Mouse (Mus musculus) hindbrain, embryonic 13.5 days (tissue): Measurements from ENCODE around the gene Ptar1. TPM values are rescaled to one million over a fixed set of nuclear protein-coding genes. Genes with fewer than 3 reads are reported as not detected.
"Not testable (repeated sequence)": the region's sequence is repeated elsewhere in the genome, so short reads cannot be mapped to it uniquely, and the experiment has no call there.

ENCODE experiments used
- ATAC-seq: fragments of 200-750 bp; cut with Nextera tagmentation; 2 replicates; pipeline ENCODE4 v1.8.0; 2017; ENCODE audit warnings: moderate TSS enrichment; ENCODE audit not compliant: low FRiP score
- H3K27ac ChIP-seq: fragments of 300-500 bp; sonication (generic); 2 replicates; pipeline ENCODE4 v1.5.1; 2015; ENCODE audit warnings: inconsistent platforms, mild to moderate bottlenecking, moderate library complexity
- H3K27me3 ChIP-seq: fragments of 300-500 bp; sonication (generic); 2 replicates; pipeline ENCODE4 v1.6.1; 2015; ENCODE audit warnings: mild to moderate bottlenecking, inconsistent platforms
- H3K36me3 ChIP-seq: fragments of 300-500 bp; sonication (generic); 2 replicates; pipeline ENCODE4 v1.6.1; 2015; ENCODE audit warnings: mild to moderate bottlenecking, inconsistent platforms
- H3K4me1 ChIP-seq: fragments of 300-500 bp; sonication (generic); replicated peaks from 2 replicates; pipeline ENCODE4 v1.6.1; 2015; ENCODE audit warnings: inconsistent platforms
- H3K4me2 ChIP-seq: fragments of 300-500 bp; sonication (generic); 2 replicates; pipeline ENCODE4 v1.6.1; 2015; ENCODE audit warnings: inconsistent platforms, mild to moderate bottlenecking, moderate library complexity
- H3K4me3 ChIP-seq: fragments of 300-500 bp; sonication (generic); 2 replicates; pipeline ENCODE4 v1.5.1; 2015; ENCODE audit warnings: mild to moderate bottlenecking, inconsistent platforms
- H3K9ac ChIP-seq: fragments of 300-500 bp; sonication (generic); 2 replicates; pipeline ENCODE4 v1.6.1; 2015; ENCODE audit warnings: mild to moderate bottlenecking, inconsistent platforms
- H3K9me3 ChIP-seq: fragments of 300-500 bp; sonication (generic); 2 replicates; pipeline ENCODE4 v1.6.1; 2016; ENCODE audit warnings: inconsistent platforms
- WGBS: fragments of 180-500 bp; shearing (Covaris S2); methylation state at CpG from one replicate; pipeline ENCODE4 v1.1.7; 2015; 5-methylcytosine and 5-hydroxymethylcytosine counted together
- polyA plus RNA-seq: library from polyadenylated mRNA; unstranded; fragments of >200 nt; fragmentation: Nextera tagmentation; extraction: Ambion mirVana; gene quantifications from 2 replicates; pipeline ENCODE4 v1.2.1, GENCODE M21; 2015

Gene Ptar1
- 4.0 and 4.5 TPM in 2 replicates for polyA plus RNA-seq

GRCm38 (mm10) chr19:23687296-23688021 is at the start of gene Ptar1:
Gene Ptar1 (plus strand): TSS chr19:23687429.
- H3K27me3 ChIP-seq: no peaks in the 10 kb centered on the region
- peaks cover 21% of the 10 kb centered on the region for H3K4me1 ChIP-seq
- H3K4me2 ChIP-seq: peak within 1 kb of the TSS; percentile 66
- WGBS: under 1% methylated on average over 84 of the region's 93 CpGs
- no peaks in the 10 kb centered on the region for H3K9me3 ChIP-seq
- H3K27ac ChIP-seq: peak within 1 kb of the TSS; percentile 96
- peak within 1 kb of the TSS; percentile 89 for H3K9ac ChIP-seq
- peak; percentile 93 for ATAC-seq
- H3K4me3 ChIP-seq: peak within 1 kb of the TSS; percentile 81
- H3K36me3 ChIP-seq: no peaks in the 10 kb centered on the region

- no peaks in the 10 kb centered on the region for H3K9me3 ChIP-seq
- no peak for ATAC-seq
- H3K9ac ChIP-seq: no peak overlapping the region
- no peaks in the 10 kb centered on the region for H3K36me3 ChIP-seq
- H3K4me1 ChIP-seq: no peaks in the 10 kb centered on the region
- H3K27me3 ChIP-seq: no peaks in the 10 kb centered on the region
- WGBS: 94% methylated on average over 5 of the region's 5 CpGs
- H3K4me3 ChIP-seq: no peak overlapping the region
- no peak overlapping the region for H3K27ac ChIP-seq
- no peak overlapping the region for H3K4me2 ChIP-seq
These were observed 43.4 kb upstream of the Ptar1 start for GRCm38 (mm10) chr19:23643819-23644218.

- WGBS: 74% methylated on average over 7 of the region's 7 CpGs
- no peak overlapping the region for H3K4me2 ChIP-seq
- H3K4me3 ChIP-seq: no peak overlapping the region
- no peak overlapping the region for H3K9ac ChIP-seq
- no peaks in the 10 kb centered on the region for H3K4me1 ChIP-seq
- no peaks in the 10 kb centered on the region for H3K36me3 ChIP-seq
- no peaks in the 10 kb centered on the region for H3K27me3 ChIP-seq
- H3K9me3 ChIP-seq: no peaks in the 10 kb centered on the region
- no peak overlapping the region for H3K27ac ChIP-seq
- no peak for ATAC-seq
These were observed 41.9 kb upstream of the Ptar1 start for GRCm38 (mm10) chr19:23645347-23645746.

GRCm38 (mm10) chr19:23647308-23647707 is 39.9 kb upstream of the Ptar1 start:
- no peak overlapping the region for H3K4me3 ChIP-seq
- WGBS: 96% methylated on average over 7 of the region's 7 CpGs
- H3K4me2 ChIP-seq: no peak overlapping the region
- H3K27me3 ChIP-seq: peaks cover 4% of the 10 kb centered on the region; the same call in 1 of the 2 replicates
- H3K4me1 ChIP-seq: no peaks in the 10 kb centered on the region
- no peaks in the 10 kb centered on the region for H3K9me3 ChIP-seq
- H3K27ac ChIP-seq: no peak overlapping the region
- H3K36me3 ChIP-seq: no peaks in the 10 kb centered on the region
- no peak for ATAC-seq
- no peak overlapping the region for H3K9ac ChIP-seq

GRCm38 (mm10) chr19:23652644-23653043 is 34.6 kb upstream of the Ptar1 start, which contains the start of gene 1700028P14Rik:
Gene 1700028P14Rik (minus strand): TSS chr19:23652812.
- H3K4me3 ChIP-seq: peak within 1 kb of the TSS; percentile 27
- peak; percentile 87 for ATAC-seq
- peaks cover 4% of the 10 kb centered on the region; the same call in 1 of the 2 replicates for H3K4me1 ChIP-seq
- H3K9me3 ChIP-seq: no peaks in the 10 kb centered on the region
- H3K27me3 ChIP-seq: peaks cover 4% of the 10 kb centered on the region; the same call in 1 of the 2 replicates
- 5% methylated on average over 13 of the region's 13 CpGs for WGBS
- no peaks in the 10 kb centered on the region for H3K36me3 ChIP-seq
- H3K27ac ChIP-seq: no peak within 1 kb of the TSS
- H3K4me2 ChIP-seq: peak within 1 kb of the TSS; percentile 51
- no peak within 1 kb of the TSS for H3K9ac ChIP-seq

- Histone ChIP-seq H3K36me3 (no peaks in the 10 kb centered on the region), H3K27ac (no peak overlapping the region), H3K9me3 (no peaks in the 10 kb centered on the region), H3K27me3 (peaks cover 4% of the 10 kb centered on the region; the same call in 1 of the 2 replicates), H3K4me3 (no peak overlapping the region), H3K9ac (no peak overlapping the region), H3K4me2 (no peak overlapping the region), H3K4me1 (peaks cover 4% of the 10 kb centered on the region; the same call in 1 of the 2 replicates)
- WGBS: 89% methylated on average over 5 of the region's 5 CpGs
- peak; percentile 36; the same call in 1 of the 2 replicates for ATAC-seq
These were observed 34.1 kb upstream of the Ptar1 start for GRCm38 (mm10) chr19:23653154-23653553.

- Histone ChIP-seq H3K9me3 (no peaks in the 10 kb centered on the region), H3K4me2 (no peak overlapping the region), H3K4me3 (no peak overlapping the region), H3K4me1 (peaks cover 4% of the 10 kb centered on the region; the same call in 1 of the 2 replicates), H3K27ac (no peak overlapping the region), H3K27me3 (no peaks in the 10 kb centered on the region), H3K36me3 (no peaks in the 10 kb centered on the region), H3K9ac (no peak overlapping the region)
- WGBS: 79% methylated on average over 12 of the region's 12 CpGs
- no peak for ATAC-seq
These were observed 29.8 kb upstream of the Ptar1 start for GRCm38 (mm10) chr19:23657261-23657932.

- H3K4me2 ChIP-seq: no peak overlapping the region
- H3K9ac ChIP-seq: no peak overlapping the region
- no peaks in the 10 kb centered on the region for H3K36me3 ChIP-seq
- no peaks in the 10 kb centered on the region for H3K4me1 ChIP-seq
- H3K4me3 ChIP-seq: no peak overlapping the region
- 83% methylated on average over 4 of the region's 4 CpGs for WGBS
- no peak overlapping the region for H3K27ac ChIP-seq
- H3K27me3 ChIP-seq: no peaks in the 10 kb centered on the region
- no peaks in the 10 kb centered on the region for H3K9me3 ChIP-seq
- no peak for ATAC-seq
These were observed 28.9 kb upstream of the Ptar1 start for GRCm38 (mm10) chr19:23658350-23658749.

- H3K4me2 ChIP-seq: no peak overlapping the region
- no peak overlapping the region for H3K4me3 ChIP-seq
- H3K9me3 ChIP-seq: no peaks in the 10 kb centered on the region
- ATAC-seq: no peak
- H3K9ac ChIP-seq: no peak overlapping the region
- H3K27me3 ChIP-seq: no peaks in the 10 kb centered on the region
- no peaks in the 10 kb centered on the region; the same call in 1 of the 2 replicates for H3K4me1 ChIP-seq
- whole genome bisulfite sequencing: 95% methylated on average over 7 of the region's 7 CpGs
- no peak overlapping the region for H3K27ac ChIP-seq
- no peaks in the 10 kb centered on the region for H3K36me3 ChIP-seq
These were observed 23.1 kb upstream of the Ptar1 start for GRCm38 (mm10) chr19:23664083-23664482.

- Histone ChIP-seq H3K36me3 (no peaks in the 10 kb centered on the region), H3K4me2 (no peak overlapping the region), H3K27ac (peak overlapping the region; percentile 30; the same call in 1 of the 2 replicates), H3K9me3 (no peaks in the 10 kb centered on the region), H3K4me1 (no peaks in the 10 kb centered on the region; the same call in 1 of the 2 replicates), H3K27me3 (no peaks in the 10 kb centered on the region), H3K9ac (no peak overlapping the region), H3K4me3 (no peak overlapping the region)
- 53% methylated on average over 6 of the region's 6 CpGs for WGBS
- ATAC-seq: no peak
These were observed 19.0 kb upstream of the Ptar1 start for GRCm38 (mm10) chr19:23668142-23668655.

- H3K27ac ChIP-seq: no peak overlapping the region
- no peak for ATAC-seq
- WGBS: 66% methylated on average over 2 of the region's 2 CpGs
- H3K36me3 ChIP-seq: no peaks in the 10 kb centered on the region
- no peaks in the 10 kb centered on the region; the same call in 1 of the 2 replicates for H3K4me1 ChIP-seq
- no peak overlapping the region for H3K4me3 ChIP-seq
- no peak overlapping the region for H3K4me2 ChIP-seq
- H3K27me3 ChIP-seq: no peaks in the 10 kb centered on the region
- H3K9me3 ChIP-seq: no peaks in the 10 kb centered on the region
- H3K9ac ChIP-seq: no peak overlapping the region
These were observed 14.2 kb upstream of the Ptar1 start for GRCm38 (mm10) chr19:23673021-23673420.

- not testable (repeated sequence) for H3K36me3 ChIP-seq, H3K4me2 ChIP-seq, H3K9ac ChIP-seq, H3K27ac ChIP-seq, H3K27me3 ChIP-seq, H3K4me1 ChIP-seq, H3K4me3 ChIP-seq, ATAC-seq, H3K9me3 ChIP-seq
- 92% methylated on average over 8 of the region's 8 CpGs for WGBS
These were observed 11.6 kb upstream of the Ptar1 start for GRCm38 (mm10) chr19:23675656-23676055.
